Mouse (Mus musculus): ENCODE measurements around the gene Gm5108. TPM values are rescaled to one million over a fixed set of nuclear protein-coding genes. Genes with fewer than 3 reads are reported as not detected.

The Gm5108 gene
- polyA plus RNA-seq (2014; fragmentation: Nextera tagmentation; extraction: Ambion mirVana) = not detected in 2 replicates

- H3K4me3 ChIP-seq (ENCODE audit: low read depth, low read length) = no peak within 1 kb of the TSS
- H3K36me3 ChIP-seq (ENCODE audit: control insufficient read depth, insufficient read depth, low read length) = no peaks in the 10 kb centered on the region
- no peaks in the 10 kb centered on the region for H3K27me3 ChIP-seq (replicated peaks; ENCODE audit: control insufficient read depth, insufficient read depth, low read length)
- ATAC-seq (replicated peaks; ENCODE audit: low FRiP score) = no peak
- no peak within 1 kb of the TSS for H3K27ac ChIP-seq (ENCODE audit: low read depth, low read length)
- H3K4me2 ChIP-seq = no peak within 1 kb of the TSS
- 82% methylated on average over 2 of the region's 2 CpGs for WGBS
- no peak for DNase-seq (ENCODE audit: low spot score)
- H3K9ac ChIP-seq (ENCODE audit: low read depth, low read length) = no peak within 1 kb of the TSS
- no peaks in the 10 kb centered on the region for H3K9me3 ChIP-seq (ENCODE audit: control insufficient read depth, low read length)
- H3K4me1 ChIP-seq (replicated peaks; ENCODE audit: control insufficient read depth, insufficient read depth, low read length) = no peaks in the 10 kb centered on the region
These were observed at the start of gene Gm5108 for GRCm38 (mm10) chr5:67941369-67941768. Gene Gm5108, plus strand, starts transcription at chr5:67941669.

GRCm38 (mm10) chr5:67898921-67899320 is 42.5 kb upstream of the Gm5108 start:
- Histone ChIP-seq H3K9me3 (ENCODE audit: control insufficient read depth, low read length) (no peaks in the 10 kb centered on the region), H3K9ac (ENCODE audit: low read depth, low read length) (no peak overlapping the region), H3K4me2 (no peak overlapping the region), H3K27me3 (replicated peaks; ENCODE audit: control insufficient read depth, insufficient read depth, low read length) (no peaks in the 10 kb centered on the region), H3K4me3 (ENCODE audit: low read depth, low read length) (no peak overlapping the region), H3K27ac (ENCODE audit: low read depth, low read length) (no peak overlapping the region), H3K36me3 (ENCODE audit: control insufficient read depth, insufficient read depth, low read length) (no peaks in the 10 kb centered on the region), H3K4me1 (replicated peaks; ENCODE audit: control insufficient read depth, insufficient read depth, low read length) (no peaks in the 10 kb centered on the region)
- DNase-seq (ENCODE audit: low spot score) (no peak), ATAC-seq (replicated peaks; ENCODE audit: low FRiP score) (no peak)
- WGBS = 91% methylated on average over 1 of the region's 1 CpGs

- 66% methylated on average over 2 of the region's 2 CpGs for WGBS
- Histone ChIP-seq H3K27ac (ENCODE audit: low read depth, low read length) (no peak overlapping the region), H3K4me3 (ENCODE audit: low read depth, low read length) (no peak overlapping the region), H3K9ac (ENCODE audit: low read depth, low read length) (no peak overlapping the region), H3K4me1 (replicated peaks; ENCODE audit: control insufficient read depth, insufficient read depth, low read length) (no peaks in the 10 kb centered on the region), H3K36me3 (ENCODE audit: control insufficient read depth, insufficient read depth, low read length) (no peaks in the 10 kb centered on the region), H3K4me2 (no peak overlapping the region), H3K27me3 (replicated peaks; ENCODE audit: control insufficient read depth, insufficient read depth, low read length) (no peaks in the 10 kb centered on the region), H3K9me3 (ENCODE audit: control insufficient read depth, low read length) (no peaks in the 10 kb centered on the region)
- DNase-seq (ENCODE audit: low spot score) (no peak), ATAC-seq (replicated peaks; ENCODE audit: low FRiP score) (no peak)
These were observed 36.9 kb upstream of the Gm5108 start for GRCm38 (mm10) chr5:67904555-67904954.

- Histone ChIP-seq H3K4me2 (no peak overlapping the region), H3K9ac (ENCODE audit: low read depth, low read length) (no peak overlapping the region), H3K27ac (ENCODE audit: low read depth, low read length) (no peak overlapping the region), H3K4me3 (ENCODE audit: low read depth, low read length) (no peak overlapping the region), H3K9me3 (ENCODE audit: control insufficient read depth, low read length) (no peaks in the 10 kb centered on the region), H3K36me3 (ENCODE audit: control insufficient read depth, insufficient read depth, low read length) (no peaks in the 10 kb centered on the region), H3K27me3 (replicated peaks; ENCODE audit: control insufficient read depth, insufficient read depth, low read length) (no peaks in the 10 kb centered on the region), H3K4me1 (replicated peaks; ENCODE audit: control insufficient read depth, insufficient read depth, low read length) (peaks cover 11% of the 10 kb centered on the region)
- ATAC-seq (replicated peaks; ENCODE audit: low FRiP score) = no peak
- DNase-seq (ENCODE audit: low spot score) = no peak
- WGBS = 31% methylated on average over 4 of the region's 4 CpGs
These were observed 10.9 kb upstream of the Gm5108 start for GRCm38 (mm10) chr5:67930584-67930983.

DNA sequence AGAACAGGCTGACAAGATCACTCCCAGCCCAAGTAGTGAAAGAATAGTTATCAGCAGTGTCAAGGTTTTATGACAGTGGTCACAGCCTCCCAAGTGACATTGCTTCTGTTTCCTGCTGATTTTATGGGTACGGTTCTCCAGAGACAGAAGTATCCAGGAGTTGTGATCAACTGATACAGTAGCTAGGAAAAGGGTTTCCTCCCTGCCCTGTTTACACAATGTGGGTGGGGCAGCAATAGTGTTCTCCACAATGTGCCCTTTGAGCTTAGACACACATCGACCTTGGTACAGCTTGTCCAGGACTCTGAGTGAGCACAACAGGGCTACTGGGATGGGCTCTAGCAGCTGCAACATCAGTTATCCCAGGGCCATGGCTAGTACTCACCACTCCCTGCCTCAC is 9.8 kb upstream of the Gm5108 start:
- H3K4me2 ChIP-seq = peak overlapping the region; percentile 27
- no peaks in the 10 kb centered on the region for H3K27me3 ChIP-seq (replicated peaks; ENCODE audit: control insufficient read depth, insufficient read depth, low read length)
- WGBS = 14% methylated on average over 2 of the region's 2 CpGs
- H3K4me1 ChIP-seq (replicated peaks; ENCODE audit: control insufficient read depth, insufficient read depth, low read length) = peaks cover 11% of the 10 kb centered on the region
- no peak overlapping the region for H3K4me3 ChIP-seq (ENCODE audit: low read depth, low read length)
- H3K9me3 ChIP-seq (ENCODE audit: control insufficient read depth, low read length) = no peaks in the 10 kb centered on the region
- H3K27ac ChIP-seq (ENCODE audit: low read depth, low read length) = peak overlapping the region; percentile 38; the same call in 1 of the 2 replicates
- ATAC-seq (replicated peaks; ENCODE audit: low FRiP score) = peak; percentile 81
- no peaks in the 10 kb centered on the region for H3K36me3 ChIP-seq (ENCODE audit: control insufficient read depth, insufficient read depth, low read length)
- DNase-seq (ENCODE audit: low spot score) = no peak
- no peak overlapping the region for H3K9ac ChIP-seq (ENCODE audit: low read depth, low read length)

DNA sequence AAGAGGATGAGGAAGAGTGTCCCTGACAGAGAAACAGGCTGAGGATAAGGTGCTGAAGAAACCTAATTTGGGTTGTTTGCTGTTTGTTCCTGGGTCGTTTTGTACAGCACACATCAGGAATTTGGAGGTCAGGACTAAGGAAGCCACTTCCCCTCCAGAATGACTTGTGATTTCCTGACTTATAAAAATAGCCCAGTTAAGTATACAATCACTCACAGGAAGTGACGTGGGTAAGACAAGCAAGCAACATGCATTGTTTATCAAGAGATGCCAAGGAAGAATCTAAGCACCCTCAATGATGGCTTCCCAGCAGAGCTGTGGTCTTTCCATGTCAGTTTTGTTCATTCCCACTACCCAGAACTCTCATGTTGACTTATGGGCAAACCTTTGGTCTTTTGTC is 1.7 kb downstream of the Gm5108 start:
- H3K27me3 ChIP-seq (replicated peaks; ENCODE audit: control insufficient read depth, insufficient read depth, low read length) = no peaks in the 10 kb centered on the region
- H3K27ac ChIP-seq (ENCODE audit: low read depth, low read length) = no peak overlapping the region
- no peaks in the 10 kb centered on the region for H3K36me3 ChIP-seq (ENCODE audit: control insufficient read depth, insufficient read depth, low read length)
- no peak overlapping the region for H3K9ac ChIP-seq (ENCODE audit: low read depth, low read length)
- no peak overlapping the region for H3K4me2 ChIP-seq
- no peak overlapping the region for H3K4me3 ChIP-seq (ENCODE audit: low read depth, low read length)
- DNase-seq (ENCODE audit: low spot score) (no peak), ATAC-seq (replicated peaks; ENCODE audit: low FRiP score) (no peak)
- no peaks in the 10 kb centered on the region for H3K4me1 ChIP-seq (replicated peaks; ENCODE audit: control insufficient read depth, insufficient read depth, low read length)
- H3K9me3 ChIP-seq (ENCODE audit: control insufficient read depth, low read length) = no peaks in the 10 kb centered on the region
- WGBS = 29% methylated on average over 2 of the region's 2 CpGs

DNA sequence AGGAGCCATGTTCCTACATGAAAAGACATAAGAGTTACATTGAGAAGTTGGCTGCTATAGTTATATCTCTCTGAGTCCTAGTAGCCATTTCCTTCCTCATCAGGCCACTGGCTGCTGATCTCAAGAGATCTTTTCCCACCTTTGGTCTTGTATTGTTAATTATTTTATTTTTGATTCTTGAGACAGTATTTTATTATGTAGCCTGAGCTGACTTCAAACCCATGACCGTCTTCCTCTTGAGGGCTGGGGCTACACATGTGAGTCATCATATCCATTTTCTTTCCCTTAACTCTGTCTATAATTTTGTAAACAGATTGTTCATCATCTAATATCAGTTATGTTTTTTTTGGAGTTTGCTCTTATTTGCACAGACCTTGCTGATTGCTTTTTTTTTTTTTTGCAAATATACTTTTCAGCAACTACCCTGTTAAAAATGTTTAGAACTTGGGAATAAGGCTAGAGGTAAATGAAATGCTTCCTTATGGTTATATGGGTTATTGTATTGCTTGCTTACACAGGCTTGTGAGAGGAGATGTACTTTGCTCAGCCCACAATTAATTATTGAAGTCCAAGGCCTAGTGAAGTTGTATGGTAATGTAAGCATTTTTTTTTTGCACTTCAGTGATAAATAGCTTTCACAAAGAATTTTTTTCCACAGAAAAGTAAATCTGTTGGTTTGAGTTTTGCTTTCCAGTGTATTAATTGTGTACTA is 2.8 kb downstream of the Gm5108 start:
- WGBS = 86% methylated on average over 1 of the region's 1 CpGs
- Histone ChIP-seq H3K4me1 (replicated peaks; ENCODE audit: control insufficient read depth, insufficient read depth, low read length) (no peaks in the 10 kb centered on the region), H3K27me3 (replicated peaks; ENCODE audit: control insufficient read depth, insufficient read depth, low read length) (no peaks in the 10 kb centered on the region), H3K4me2 (no peak overlapping the region), H3K36me3 (ENCODE audit: control insufficient read depth, insufficient read depth, low read length) (no peaks in the 10 kb centered on the region), H3K9ac (ENCODE audit: low read depth, low read length) (no peak overlapping the region), H3K27ac (ENCODE audit: low read depth, low read length) (no peak overlapping the region), H3K4me3 (ENCODE audit: low read depth, low read length) (no peak overlapping the region), H3K9me3 (ENCODE audit: control insufficient read depth, low read length) (no peaks in the 10 kb centered on the region)
- ATAC-seq (replicated peaks; ENCODE audit: low FRiP score) = no peak
- DNase-seq (ENCODE audit: low spot score) = no peak

GRCm38 (mm10) chr5:67946321-67946720 is 4.9 kb downstream of the Gm5108 start, which contains the start of gene Gm21905:
Gene Gm21905, minus strand, starts transcription at chr5:67946421.
- Histone ChIP-seq H3K4me2 (no peak within 1 kb of the TSS), H3K4me3 (ENCODE audit: low read depth, low read length) (no peak within 1 kb of the TSS), H3K9me3 (ENCODE audit: control insufficient read depth, low read length) (no peaks in the 10 kb centered on the region), H3K36me3 (ENCODE audit: control insufficient read depth, insufficient read depth, low read length) (no peaks in the 10 kb centered on the region), H3K9ac (ENCODE audit: low read depth, low read length) (no peak within 1 kb of the TSS), H3K27me3 (replicated peaks; ENCODE audit: control insufficient read depth, insufficient read depth, low read length) (no peaks in the 10 kb centered on the region), H3K27ac (ENCODE audit: low read depth, low read length) (no peak within 1 kb of the TSS), H3K4me1 (replicated peaks; ENCODE audit: control insufficient read depth, insufficient read depth, low read length) (no peaks in the 10 kb centered on the region)
- no peak for DNase-seq (ENCODE audit: low spot score)
- WGBS = 75% methylated on average over 5 of the region's 5 CpGs
- no peak for ATAC-seq (replicated peaks; ENCODE audit: low FRiP score)

DNA sequence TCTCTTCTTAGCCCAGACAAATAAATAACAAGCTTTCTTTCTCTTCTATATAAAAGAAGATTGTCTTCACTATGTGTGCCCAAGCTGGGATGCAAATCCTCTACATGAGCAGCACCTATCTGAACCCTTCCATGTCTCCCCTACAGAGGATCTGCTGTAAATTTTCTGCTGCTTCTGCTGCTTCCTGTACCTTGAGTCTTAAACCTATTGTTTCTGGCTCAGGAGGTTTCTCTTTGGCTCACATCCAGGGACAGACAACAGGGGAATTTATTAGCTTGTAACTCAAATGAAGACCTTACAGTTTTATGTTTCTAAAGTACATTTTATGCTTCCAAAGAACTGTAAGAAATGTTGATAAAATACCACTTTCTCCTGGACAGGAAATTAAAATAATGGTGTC is 5.5 kb downstream of the Gm5108 start:
- ATAC-seq (replicated peaks; ENCODE audit: low FRiP score) = no peak
- H3K4me3 ChIP-seq (ENCODE audit: low read depth, low read length) = no peak overlapping the region
- no peak overlapping the region for H3K9ac ChIP-seq (ENCODE audit: low read depth, low read length)

More for the DNA sequence above, 5.5 kb downstream of the Gm5108 start:
- no peaks in the 10 kb centered on the region for H3K27me3 ChIP-seq (replicated peaks; ENCODE audit: control insufficient read depth, insufficient read depth, low read length)
- no peak overlapping the region for H3K4me2 ChIP-seq
- H3K4me1 ChIP-seq (replicated peaks; ENCODE audit: control insufficient read depth, insufficient read depth, low read length) = no peaks in the 10 kb centered on the region
- DNase-seq (ENCODE audit: low spot score) = no peak
- no peaks in the 10 kb centered on the region for H3K9me3 ChIP-seq (ENCODE audit: control insufficient read depth, low read length)
- no peak overlapping the region for H3K27ac ChIP-seq (ENCODE audit: low read depth, low read length)
- no peaks in the 10 kb centered on the region for H3K36me3 ChIP-seq (ENCODE audit: control insufficient read depth, insufficient read depth, low read length)
